Mouse (Mus musculus): ENCODE results near the gene Misp.

The Misp gene

GRCm38 (mm10) chr10:79822372-79822771 lies 1.6 kb downstream of the Misp start:
- DNase-seq (ENCODE audit: low read depth, low spot score): no peak

- DNase-seq (ENCODE audit: low read depth, low spot score): no peak
These were observed 2.2 kb downstream of the Misp start for GRCm38 (mm10) chr10:79823011-79823410.

GRCm38 (mm10) chr10:79824413-79824812 lies 3.6 kb downstream of the Misp start:
- DNase-seq (ENCODE audit: low read depth, low spot score): no peak

- DNase-seq (ENCODE audit: low read depth, low spot score): no peak
These were observed 10.8 kb downstream of the Misp start for GRCm38 (mm10) chr10:79831583-79831982.

GRCm38 (mm10) chr10:79832026-79832785 lies 11.4 kb downstream of the Misp start:
- no peak for DNase-seq (ENCODE audit: low read depth, low spot score)

- no peak for DNase-seq (ENCODE audit: low read depth, low spot score)
These were observed 12.0 kb downstream of the Misp start for GRCm38 (mm10) chr10:79832786-79833181.

- peak; percentile 74 for DNase-seq (ENCODE audit: low read depth, low spot score)
These were observed 14.1 kb downstream of the Misp start for GRCm38 (mm10) chr10:79834769-79835398.

GRCm38 (mm10) chr10:79836918-79837317 lies 16.1 kb downstream of the Misp start:
- peak; percentile 51 for DNase-seq (ENCODE audit: low read depth, low spot score)

GRCm38 (mm10) chr10:79838151-79838550 lies 17.4 kb downstream of the Misp start:
- no peak for DNase-seq (ENCODE audit: low read depth, low spot score)

- DNase-seq (ENCODE audit: low read depth, low spot score): no peak
These were observed 19.3 kb downstream of the Misp start for GRCm38 (mm10) chr10:79840091-79840490.

- DNase-seq (ENCODE audit: low read depth, low spot score): peak; percentile 97
These were observed 20.1 kb downstream of the Misp start for GRCm38 (mm10) chr10:79840644-79841551.

- DNase-seq (ENCODE audit: low read depth, low spot score): no peak
These were observed 21.5 kb downstream of the Misp start for GRCm38 (mm10) chr10:79842322-79842721.

GRCm38 (mm10) chr10:79843476-79843875 lies 22.7 kb downstream of the Misp start:
- no peak for DNase-seq (ENCODE audit: low read depth, low spot score)

- no peak for DNase-seq (ENCODE audit: low read depth, low spot score)
These were observed 25.8 kb downstream of the Misp start for GRCm38 (mm10) chr10:79846553-79846952.

- no peak for DNase-seq (ENCODE audit: low read depth, low spot score)
These were observed 29.3 kb downstream of the Misp start for GRCm38 (mm10) chr10:79849941-79850628.

GRCm38 (mm10) chr10:79851653-79852052 lies 30.9 kb downstream of the Misp start:
- DNase-seq (ENCODE audit: low read depth, low spot score): no peak

- no peak for DNase-seq (ENCODE audit: low read depth, low spot score)
These were observed 31.5 kb downstream of the Misp start for GRCm38 (mm10) chr10:79852107-79852789.

GRCm38 (mm10) chr10:79852827-79853226 lies 32.0 kb downstream of the Misp start:
- no peak for DNase-seq (ENCODE audit: low read depth, low spot score)

- DNase-seq (ENCODE audit: low read depth, low spot score): peak; percentile 73
These were observed 32.6 kb downstream of the Misp start for GRCm38 (mm10) chr10:79853392-79853791.

- DNase-seq (ENCODE audit: low read depth, low spot score): peak; percentile 100
These were observed 33.3 kb downstream of the Misp start, which contains the start of gene Ptbp1 for GRCm38 (mm10) chr10:79853860-79854795. TSS of gene Ptbp1 (plus strand) at chr10:79854427.
